Mouse (Mus musculus) thymus, adult 2 months (tissue): ENCODE data around the gene Stk40. TPM values are rescaled to one million over a fixed set of nuclear protein-coding genes. Genes with fewer than 3 reads are reported as not detected.

ENCODE experiments used
- DNase-seq: peaks from one replicate; pipeline ENCODE4 v3.0.0; 2021
- H3K27ac ChIP-seq: fragments of 200-500 bp; 2 replicates; pipeline ENCODE4 v1.5.1; 2012; ENCODE audit warnings: low read length, control low read depth; ENCODE audit not compliant: control insufficient read depth, insufficient read depth
- H3K27me3 ChIP-seq: fragments of 200-500 bp; 2 replicates; pipeline ENCODE4 v1.6.1; 2012; ENCODE audit warnings: mild to moderate bottlenecking, low read length, moderate library complexity, mixed read lengths; ENCODE audit not compliant: control insufficient read depth, insufficient read depth
- H3K36me3 ChIP-seq: fragments of 200-500 bp; 2 replicates; pipeline ENCODE4 v1.6.1; 2012; ENCODE audit warnings: mild to moderate bottlenecking, low read length, moderate library complexity; ENCODE audit not compliant: control insufficient read depth, insufficient read depth
- H3K4me1 ChIP-seq: fragments of 200-500 bp; replicated peaks from 2 replicates; pipeline ENCODE4 v1.6.1; 2012; ENCODE audit warnings: low read length; ENCODE audit not compliant: control insufficient read depth, insufficient read depth
- H3K4me3 ChIP-seq: fragments of 200-500 bp; 2 replicates; pipeline ENCODE4 v1.5.1; 2012; ENCODE audit warnings: mild to moderate bottlenecking, low read length, control low read depth, moderate library complexity; ENCODE audit not compliant: control insufficient read depth, insufficient read depth
- CTCF ChIP-seq: fragments of 200-500 bp; IDR thresholded peaks from 2 replicates; pipeline ENCODE4 v1.5.1; 2012; ENCODE audit warnings: mild to moderate bottlenecking, control low read depth, low read length, moderate library complexity, borderline replicate concordance; ENCODE audit not compliant: control insufficient read depth, poor library complexity, insufficient read depth; ENCODE audit errors: extremely low read depth
- POLR2A ChIP-seq: fragments of 200-500 bp; IDR thresholded peaks from 2 replicates; pipeline ENCODE4 v1.6.1; 2012; ENCODE audit warnings: mild to moderate bottlenecking, low read length, control low read depth, moderate library complexity; ENCODE audit not compliant: control insufficient read depth, poor library complexity, insufficient read depth; ENCODE audit errors: extremely low read depth
- WGBS: fragments of 180-500 bp; shearing (Covaris S2); methylation state at CpG from one replicate; pipeline ENCODE4 v1.1.7; 2018; 5-methylcytosine and 5-hydroxymethylcytosine counted together
- polyA plus RNA-seq: library from polyadenylated mRNA; depleted of rRNA; stranded (reverse); fragments of >200 nt; gene quantifications from 2 replicates; pipeline ENCODE4 v1.2.3, GENCODE M21; 2012

Stk40 gene
- polyA plus RNA-seq, 1 experiment = 36.5 TPM

DNA sequence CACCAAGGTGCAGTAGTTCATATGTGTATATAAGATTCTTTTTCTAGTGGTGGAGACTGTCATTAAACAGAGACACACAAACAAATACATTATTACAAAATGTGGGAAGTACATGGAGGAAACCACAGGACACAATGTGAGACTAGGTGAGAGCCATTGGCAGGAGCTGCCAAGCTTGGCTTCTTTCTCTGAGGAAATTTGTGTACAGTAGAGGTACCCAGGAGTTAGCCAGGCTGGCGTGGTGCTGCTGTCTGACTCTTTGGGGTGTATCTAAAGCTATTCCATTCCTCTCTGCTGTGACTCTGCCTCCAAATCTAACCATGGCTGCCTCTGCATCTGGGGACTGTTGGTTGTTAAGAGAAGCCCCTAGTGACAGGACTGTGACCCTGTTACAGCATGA, 15.3 kb downstream of the Stk40 start:
- Histone ChIP-seq H3K4me3 (no peak overlapping the region), H3K27ac (no peak overlapping the region), H3K36me3 (no peaks in the 10 kb centered on the region), H3K4me1 (no peaks in the 10 kb centered on the region), H3K27me3 (no peaks in the 10 kb centered on the region)
- TF ChIP-seq CTCF (no peak), POLR2A (no peak)
- DNase-seq = no peak
- WGBS = 92% methylated on average over 1 of the region's 1 CpGs

DNA sequence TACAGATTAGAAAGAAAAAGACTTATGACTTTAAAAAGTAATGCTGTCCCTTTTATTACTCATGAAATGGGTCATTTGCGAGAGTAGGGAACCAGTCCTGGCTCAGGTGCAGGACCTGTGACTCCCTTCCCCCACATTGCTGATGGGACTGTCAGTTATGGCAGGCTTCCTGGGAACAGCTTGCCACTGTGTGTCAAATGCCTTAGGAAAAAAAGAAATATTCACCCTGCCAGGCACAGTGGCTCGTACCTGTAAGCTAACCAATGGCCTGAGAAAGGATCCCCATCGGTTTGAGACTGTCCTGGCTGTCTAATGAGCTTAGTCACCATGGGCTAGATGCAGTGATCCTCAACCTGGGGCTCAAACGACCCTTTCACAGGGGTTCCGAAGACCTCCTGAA, 16.3 kb downstream of the Stk40 start:
- no peak for DNase-seq
- no peaks in the 10 kb centered on the region for H3K4me1 ChIP-seq
- no peaks in the 10 kb centered on the region for H3K27me3 ChIP-seq
- no peak overlapping the region for H3K27ac ChIP-seq
- no peak overlapping the region for H3K4me3 ChIP-seq
- H3K36me3 ChIP-seq = no peaks in the 10 kb centered on the region
- 87% methylated on average over 5 of the region's 5 CpGs for WGBS
- no peak for TF ChIP-seq CTCF
- no peak for TF ChIP-seq POLR2A

- WGBS = 99% methylated on average over 2 of the region's 2 CpGs
- TF ChIP-seq CTCF (no peak), POLR2A (no peak)
Observed at GRCm38 (mm10) chr4:126120506-126120905, 16.7 kb downstream of the Stk40 start.

GRCm38 (mm10) chr4:126123309-126124040, 19.7 kb downstream of the Stk40 start:
- Histone ChIP-seq H3K4me1 (no peaks in the 10 kb centered on the region), H3K27me3 (no peaks in the 10 kb centered on the region), H3K27ac (no peak overlapping the region), H3K4me3 (no peak overlapping the region), H3K36me3 (no peaks in the 10 kb centered on the region; the same call in 1 of the 2 replicates)
- no peak for TF ChIP-seq POLR2A
- TF ChIP-seq CTCF = no peak
- WGBS = 96% methylated on average over 10 of the region's 10 CpGs
- no peak for DNase-seq

More at GRCm38 (mm10) chr4:126120506-126120905, 16.7 kb downstream of the Stk40 start:
- DNase-seq = no peak
- Histone ChIP-seq H3K27ac (no peak overlapping the region), H3K27me3 (no peaks in the 10 kb centered on the region), H3K4me1 (no peaks in the 10 kb centered on the region), H3K36me3 (no peaks in the 10 kb centered on the region; the same call in 1 of the 2 replicates), H3K4me3 (no peak overlapping the region)

- H3K4me3 ChIP-seq = no peak overlapping the region
- 93% methylated on average over 11 of the region's 11 CpGs for WGBS
- H3K27me3 ChIP-seq = no peaks in the 10 kb centered on the region
- H3K4me1 ChIP-seq = no peaks in the 10 kb centered on the region
- no peak for TF ChIP-seq CTCF
- no peak for TF ChIP-seq POLR2A
- no peak overlapping the region for H3K27ac ChIP-seq
- peaks cover 5% of the 10 kb centered on the region for H3K36me3 ChIP-seq
- no peak for DNase-seq
Observed at GRCm38 (mm10) chr4:126130502-126130901, 26.7 kb downstream of the Stk40 start.

- DNase-seq = no peak
- Histone ChIP-seq H3K27ac (no peak overlapping the region; the same call in 1 of the 2 replicates), H3K27me3 (no peaks in the 10 kb centered on the region), H3K4me3 (no peak overlapping the region), H3K36me3 (peaks cover 5% of the 10 kb centered on the region), H3K4me1 (no peaks in the 10 kb centered on the region)
- TF ChIP-seq POLR2A (no peak), CTCF (no peak)
- 67% methylated on average over 10 of the region's 10 CpGs for WGBS
Observed at GRCm38 (mm10) chr4:126131290-126132121, 27.7 kb downstream of the Stk40 start.
